Mouse (Mus musculus): ENCODE measurements around the gene Gsn. TPM values are rescaled to one million over a fixed set of nuclear protein-coding genes. Genes with fewer than 3 reads are reported as not detected.

The Gsn gene
- polyA plus RNA-seq, 1 experiment from 2014 or later = 19.7 TPM

DNA sequence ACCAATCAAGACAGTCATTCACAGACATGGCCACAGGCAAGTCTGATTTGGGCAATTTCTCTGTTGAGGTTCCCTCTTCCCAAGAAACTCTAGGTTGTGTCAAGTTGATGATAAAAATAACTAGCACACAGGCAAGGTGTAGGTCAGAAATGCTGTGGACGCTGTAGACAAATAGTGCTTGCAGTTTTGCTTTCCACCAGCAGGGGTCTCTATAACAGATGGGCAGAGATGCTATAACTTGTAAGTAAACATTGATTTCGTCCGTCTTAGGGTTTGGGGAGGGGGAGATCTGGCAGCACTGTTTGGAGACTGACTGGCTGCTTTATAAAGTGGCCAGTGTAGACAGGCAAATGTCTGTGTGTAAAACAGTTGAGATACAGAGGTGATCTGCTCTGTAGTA is 35.7 kb downstream of the Gsn start:
- Histone ChIP-seq H3K4me3 (no peak overlapping the region), H3K27ac (no peak overlapping the region), H3K27me3 (ENCODE audit: low read depth, poor library complexity, severe bottlenecking) (peaks cover 14% of the 10 kb centered on the region; the same call in 1 of the 2 replicates), H3K4me1 (no peaks in the 10 kb centered on the region), H3K36me3 (no peaks in the 10 kb centered on the region), H3K9me3 (replicated peaks) (no peaks in the 10 kb centered on the region)
- 24% methylated on average over 3 of the region's 3 CpGs for WGBS
- DNase-seq (ENCODE audit: low spot score) = peak; percentile 65

DNA sequence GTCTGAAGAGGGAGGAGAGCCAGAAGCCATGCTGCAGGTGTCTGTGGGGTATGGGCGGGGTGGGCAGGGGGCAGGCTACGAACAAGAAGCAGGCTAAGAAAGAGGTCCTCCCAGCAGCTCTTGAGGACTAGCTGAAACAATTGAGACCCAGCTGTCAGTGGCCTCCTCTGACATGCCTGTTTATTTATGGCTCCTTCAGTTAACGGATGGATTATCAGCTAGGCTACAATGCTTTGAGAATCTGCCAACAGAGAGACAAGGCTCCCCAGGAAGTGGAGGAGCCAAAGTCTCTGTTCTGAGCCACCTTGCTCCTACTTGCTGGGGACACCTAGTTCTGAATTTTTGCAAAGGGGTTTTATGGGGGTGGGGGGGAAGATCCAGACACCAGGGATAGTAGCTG is 36.5 kb downstream of the Gsn start:
- H3K36me3 ChIP-seq = no peaks in the 10 kb centered on the region
- WGBS = 73% methylated on average over 3 of the region's 3 CpGs

DNA sequence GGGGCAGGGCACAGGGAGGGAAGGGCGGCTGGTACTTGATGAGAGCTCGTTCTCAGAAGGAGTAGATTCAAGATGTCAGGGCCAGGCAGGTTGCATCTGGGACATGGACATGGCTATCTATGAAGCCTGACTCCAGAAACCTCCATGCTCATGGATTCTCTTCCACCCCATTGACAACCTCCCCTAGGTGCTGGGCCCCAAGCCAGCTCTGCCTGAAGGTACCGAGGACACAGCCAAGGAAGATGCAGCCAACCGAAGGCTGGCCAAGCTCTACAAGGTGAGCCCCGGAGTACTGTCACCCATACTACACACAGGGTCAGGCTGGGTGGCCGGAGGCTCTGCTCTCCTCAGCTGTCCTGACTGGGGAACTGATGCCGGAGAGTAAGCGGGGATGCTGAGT is 37.1 kb downstream of the Gsn start:
- peaks cover 18% of the 10 kb centered on the region; the same call in 1 of the 2 replicates for H3K27me3 ChIP-seq (ENCODE audit: low read depth, poor library complexity, severe bottlenecking)

More for the DNA sequence above, 36.5 kb downstream of the Gsn start:
- Histone ChIP-seq H3K27ac (no peak overlapping the region), H3K27me3 (ENCODE audit: low read depth, poor library complexity, severe bottlenecking) (peaks cover 18% of the 10 kb centered on the region; the same call in 1 of the 2 replicates), H3K4me3 (no peak overlapping the region), H3K9me3 (replicated peaks) (no peaks in the 10 kb centered on the region), H3K4me1 (no peaks in the 10 kb centered on the region)
- no peak for DNase-seq (ENCODE audit: low spot score)

DNA sequence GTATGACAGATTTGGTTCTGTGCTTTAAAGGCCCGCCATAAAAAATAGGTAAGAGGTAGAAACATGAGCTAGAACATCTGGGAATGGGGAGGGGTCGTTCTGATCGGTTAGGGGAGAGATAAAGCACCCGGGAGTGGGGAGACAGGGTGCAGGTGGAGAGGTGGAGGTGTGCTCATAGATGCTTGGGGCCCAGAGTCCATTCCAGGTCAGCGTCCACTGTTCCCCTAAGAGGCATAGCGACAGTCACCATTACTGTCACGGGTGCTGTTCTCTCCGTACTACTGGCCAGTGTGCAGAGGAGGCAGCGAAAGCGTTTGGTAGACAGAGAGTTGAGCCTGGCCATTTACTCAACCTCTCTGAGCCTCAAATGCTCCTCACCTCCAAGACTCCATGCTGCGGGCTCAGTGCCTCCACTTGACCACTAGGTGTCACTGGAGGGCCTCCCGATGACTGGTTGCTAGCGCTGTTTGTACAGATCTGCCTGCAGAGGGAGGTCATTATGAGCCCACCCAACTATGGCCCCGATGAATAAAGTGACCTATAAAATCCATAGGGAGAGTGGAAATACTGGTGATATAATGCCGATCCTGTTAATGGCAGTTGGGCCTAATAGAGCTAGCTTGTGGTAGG is 41.6 kb downstream of the Gsn start:
- Histone ChIP-seq H3K4me1 (0 out of 2 replicates have a peak, but pooled peaks cover 2% of the 10 kb centered on the region), H3K9me3 (replicated peaks) (no peaks in the 10 kb centered on the region), H3K27ac (no peak overlapping the region), H3K27me3 (ENCODE audit: low read depth, poor library complexity, severe bottlenecking) (peaks cover 18% of the 10 kb centered on the region; the same call in 1 of the 2 replicates), H3K4me3 (no peak overlapping the region), H3K36me3 (no peaks in the 10 kb centered on the region)
- DNase-seq (ENCODE audit: low spot score) = peak; percentile 81
- 27% methylated on average over 15 of the region's 15 CpGs for whole genome bisulfite sequencing

More for the DNA sequence above, 37.1 kb downstream of the Gsn start:
- no peaks in the 10 kb centered on the region for H3K36me3 ChIP-seq
- no peaks in the 10 kb centered on the region for H3K4me1 ChIP-seq
- no peaks in the 10 kb centered on the region for H3K9me3 ChIP-seq (replicated peaks)
- no peak for DNase-seq (ENCODE audit: low spot score)
- no peak overlapping the region for H3K4me3 ChIP-seq
- no peak overlapping the region for H3K27ac ChIP-seq
- 84% methylated on average over 8 of the region's 8 CpGs for WGBS

DNA sequence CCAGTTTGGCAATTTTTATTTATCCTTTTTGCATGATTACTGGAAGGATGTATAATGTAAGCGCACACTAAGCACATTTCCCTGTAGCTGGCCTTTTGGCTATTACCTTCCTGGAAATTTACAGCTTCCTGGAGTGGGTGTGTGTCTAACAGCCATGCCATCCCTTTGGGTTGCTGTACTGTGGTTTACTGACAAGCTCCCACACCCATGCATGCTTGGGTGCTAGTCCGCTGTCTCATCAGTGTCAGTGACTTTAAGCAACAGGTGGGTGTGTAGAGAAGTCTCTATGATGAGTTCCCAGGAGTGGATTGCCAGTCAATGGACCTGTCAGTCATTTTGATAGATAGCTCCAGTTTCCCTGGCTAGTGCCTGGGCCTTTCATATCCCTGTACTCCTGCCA is 43.3 kb downstream of the Gsn start:
- H3K36me3 ChIP-seq = no peaks in the 10 kb centered on the region
- H3K4me3 ChIP-seq = no peak overlapping the region
- H3K9me3 ChIP-seq (replicated peaks) = no peaks in the 10 kb centered on the region
- peaks cover 15% of the 10 kb centered on the region; the same call in 1 of the 2 replicates for H3K27me3 ChIP-seq (ENCODE audit: low read depth, poor library complexity, severe bottlenecking)
- H3K27ac ChIP-seq = no peak overlapping the region
- 0 out of 2 replicates have a peak, but pooled peaks cover 2% of the 10 kb centered on the region for H3K4me1 ChIP-seq
- no peak for DNase-seq (ENCODE audit: low spot score)
- 94% methylated on average over 2 of the region's 2 CpGs for WGBS

DNA sequence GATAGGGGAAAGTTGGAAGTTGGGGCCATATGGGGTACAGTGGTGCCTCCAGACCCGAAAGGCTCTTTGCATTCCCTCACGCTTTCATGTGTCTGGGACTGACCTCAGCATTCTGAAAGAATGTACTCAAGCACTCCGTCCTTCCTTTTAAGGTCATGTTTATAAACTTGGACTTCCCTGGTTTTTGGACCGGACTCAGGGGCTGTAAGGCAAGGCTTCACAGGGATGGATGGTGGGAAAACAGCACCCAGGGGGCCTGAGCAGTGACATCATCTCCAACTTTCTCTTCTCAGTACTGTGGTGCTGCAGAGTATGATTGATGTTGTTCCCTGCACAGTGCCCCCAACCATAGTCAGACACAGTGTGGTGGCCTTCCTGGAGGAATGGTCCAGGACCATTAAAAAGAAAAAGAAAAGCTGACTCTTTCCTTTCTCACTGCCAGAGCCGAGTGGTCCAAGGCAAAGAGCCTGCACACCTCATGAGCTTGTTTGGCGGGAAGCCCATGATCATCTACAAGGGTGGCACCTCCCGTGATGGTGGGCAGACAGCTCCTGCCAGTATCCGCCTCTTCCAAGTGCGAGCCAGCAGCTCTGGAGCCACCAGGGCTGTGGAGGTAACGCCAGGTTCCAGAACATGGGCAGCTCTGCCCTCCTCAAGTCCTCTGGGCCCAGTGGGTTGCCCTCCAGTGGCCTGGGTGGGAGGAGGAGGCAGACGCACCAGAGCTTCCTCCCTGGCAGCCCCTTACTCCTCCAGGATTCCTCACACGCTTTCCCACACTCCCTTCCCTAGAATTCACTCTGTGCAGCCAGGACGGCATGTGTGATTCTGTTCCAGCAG is 46.1 kb downstream of the Gsn start:
- no peaks in the 10 kb centered on the region for H3K9me3 ChIP-seq (replicated peaks)
- H3K27ac ChIP-seq = no peak overlapping the region
- H3K4me3 ChIP-seq = no peak overlapping the region
- DNase-seq (ENCODE audit: low spot score) = no peak
- H3K36me3 ChIP-seq = no peaks in the 10 kb centered on the region
- 0 out of 2 replicates have a peak, but pooled peaks cover 2% of the 10 kb centered on the region for H3K4me1 ChIP-seq
- H3K27me3 ChIP-seq (ENCODE audit: low read depth, poor library complexity, severe bottlenecking) = peaks cover 3% of the 10 kb centered on the region; the same call in 1 of the 2 replicates
- 82% methylated on average over 13 of the region's 13 CpGs for WGBS

DNA sequence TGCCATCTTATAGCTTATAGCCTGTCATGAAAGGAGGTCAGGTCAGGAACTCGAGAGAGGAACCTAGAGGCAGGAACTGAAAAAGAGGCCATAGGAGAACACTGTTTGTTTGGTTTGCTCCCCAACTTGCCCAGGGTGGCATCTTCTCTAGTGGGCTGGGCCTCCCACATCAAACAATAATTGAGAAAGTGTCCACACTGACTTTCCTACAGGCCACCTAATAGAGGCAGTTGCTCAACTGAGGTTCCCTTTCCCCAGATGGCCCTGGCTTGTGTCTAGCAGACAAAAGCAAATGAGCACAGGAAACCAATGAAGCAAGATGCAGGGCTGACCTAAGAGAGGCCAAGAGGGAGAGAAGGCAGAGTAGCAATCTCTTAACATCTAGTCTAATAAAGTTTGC is 52.0 kb downstream of the Gsn start:
- no peaks in the 10 kb centered on the region for H3K4me1 ChIP-seq
- H3K36me3 ChIP-seq = no peaks in the 10 kb centered on the region
- H3K4me3 ChIP-seq = no peak overlapping the region
- DNase-seq (ENCODE audit: low spot score) = no peak
- no peaks in the 10 kb centered on the region for H3K27me3 ChIP-seq (ENCODE audit: low read depth, poor library complexity, severe bottlenecking)
- 71% methylated on average over 1 of the region's 1 CpGs for WGBS
- H3K27ac ChIP-seq = no peak overlapping the region
- H3K9me3 ChIP-seq (replicated peaks) = no peaks in the 10 kb centered on the region

DNA sequence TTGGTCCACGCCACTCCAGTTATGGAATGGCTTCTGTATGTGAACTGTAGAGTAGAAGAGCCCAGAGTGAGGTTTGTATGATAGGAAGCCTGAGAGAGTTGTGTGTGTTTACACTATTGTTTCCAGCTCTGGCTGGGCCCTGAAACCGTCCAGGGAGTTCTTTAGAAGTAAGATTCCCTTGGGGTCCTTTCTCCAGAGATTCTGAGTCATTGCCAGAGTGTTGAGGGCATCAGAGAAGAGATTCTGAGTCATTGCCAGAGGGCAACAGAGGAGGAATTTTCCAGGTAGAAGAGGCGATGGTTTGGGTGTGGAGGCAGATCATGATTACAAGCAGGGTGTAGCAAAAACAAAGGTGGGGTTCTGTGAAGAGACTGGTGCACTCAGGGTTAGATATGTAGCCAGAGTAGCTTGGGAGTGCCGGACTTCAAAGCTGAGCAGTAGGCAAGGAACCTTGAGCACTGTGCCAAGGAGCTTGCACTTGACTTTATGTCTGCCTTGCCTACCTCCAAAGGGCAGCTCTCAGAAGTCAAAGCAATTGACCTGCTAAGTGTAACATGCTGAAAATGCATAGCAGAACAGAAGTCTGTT is 53.8 kb downstream of the Gsn start:
- no peaks in the 10 kb centered on the region for H3K36me3 ChIP-seq
- no peaks in the 10 kb centered on the region for H3K9me3 ChIP-seq (replicated peaks)
- no peak for DNase-seq (ENCODE audit: low spot score)
- H3K4me1 ChIP-seq = peaks cover 12% of the 10 kb centered on the region
- H3K27me3 ChIP-seq (ENCODE audit: low read depth, poor library complexity, severe bottlenecking) = no peaks in the 10 kb centered on the region
- 89% methylated on average over 4 of the region's 4 CpGs for WGBS
- no peak overlapping the region for H3K27ac ChIP-seq
- H3K4me3 ChIP-seq = no peak overlapping the region

DNA sequence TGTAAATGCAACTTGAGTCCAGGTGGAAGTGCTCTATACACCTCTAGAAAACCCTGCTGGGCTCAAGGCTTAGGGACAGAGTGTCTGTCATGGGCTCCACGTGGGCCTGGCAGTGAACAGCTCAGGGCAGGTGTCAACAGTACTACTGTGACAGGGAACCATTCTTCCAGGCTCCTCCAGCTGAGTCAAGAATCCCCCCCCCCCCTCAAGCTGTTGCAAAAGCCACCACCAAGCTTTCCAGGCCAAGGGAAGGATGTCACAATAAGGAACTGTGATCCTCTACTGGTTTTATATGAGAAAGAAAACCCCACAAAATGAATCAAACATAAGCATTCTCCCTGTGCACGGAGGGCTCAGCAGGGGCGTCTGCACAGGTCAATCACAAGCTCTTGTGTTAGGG is 58.1 kb downstream of the Gsn start:
- no peak for DNase-seq (ENCODE audit: low spot score)
- Histone ChIP-seq H3K4me1 (peaks cover 15% of the 10 kb centered on the region), H3K36me3 (no peaks in the 10 kb centered on the region), H3K4me3 (no peak overlapping the region), H3K27me3 (ENCODE audit: low read depth, poor library complexity, severe bottlenecking) (no peaks in the 10 kb centered on the region), H3K27ac (0 out of 2 replicates have a peak overlapping the region, but pooled peaks have one; percentile 4), H3K9me3 (replicated peaks) (no peaks in the 10 kb centered on the region)
- 60% methylated on average over 3 of the region's 3 CpGs for WGBS

DNA sequence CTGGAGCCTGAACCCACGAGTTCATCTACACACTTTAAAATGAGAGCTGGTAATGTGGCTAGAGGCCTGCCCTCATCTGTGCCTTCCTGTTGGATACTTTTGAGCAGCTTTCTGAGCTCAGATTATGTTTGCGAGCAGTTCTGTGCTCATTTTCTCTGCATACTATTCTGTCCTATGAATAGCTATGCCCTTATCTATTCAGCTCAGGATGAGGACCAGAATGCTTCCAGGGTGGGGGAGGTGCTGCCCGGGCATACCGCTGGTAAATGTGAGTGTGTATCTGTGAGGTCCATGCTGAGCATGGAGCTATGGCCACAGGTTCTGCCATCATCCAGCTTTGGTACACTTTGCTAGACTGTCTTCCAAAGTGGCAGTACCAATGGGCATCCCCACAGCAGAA is 61.4 kb downstream of the Gsn start:
- H3K9me3 ChIP-seq (replicated peaks) = no peaks in the 10 kb centered on the region
- peaks cover 20% of the 10 kb centered on the region for H3K4me1 ChIP-seq
- H3K4me3 ChIP-seq = no peak overlapping the region
- 85% methylated on average over 4 of the region's 4 CpGs for WGBS
- no peaks in the 10 kb centered on the region for H3K27me3 ChIP-seq (ENCODE audit: low read depth, poor library complexity, severe bottlenecking)
- H3K27ac ChIP-seq = no peak overlapping the region
- H3K36me3 ChIP-seq = no peaks in the 10 kb centered on the region
- DNase-seq (ENCODE audit: low spot score) = no peak

DNA sequence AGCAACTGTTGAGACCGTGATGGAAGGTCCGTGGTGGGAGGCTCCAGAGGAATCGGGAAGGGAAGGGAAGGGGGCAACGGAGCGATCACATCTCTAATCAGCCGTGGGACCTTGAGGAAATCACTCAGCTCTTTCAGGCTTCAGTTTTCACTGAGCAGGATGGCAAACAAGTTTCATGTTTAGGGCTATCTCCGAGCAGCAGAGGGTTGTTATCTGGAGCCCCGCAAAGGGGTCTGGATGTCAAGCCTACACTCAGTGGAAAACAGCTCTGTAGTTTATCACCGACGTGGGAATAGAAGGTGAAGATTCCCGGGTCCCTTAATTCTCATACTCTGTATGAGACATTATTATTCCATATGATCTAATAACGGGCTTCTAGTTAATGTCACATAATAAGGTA is 62.2 kb downstream of the Gsn start:
- no peaks in the 10 kb centered on the region for H3K36me3 ChIP-seq
- no peaks in the 10 kb centered on the region for H3K27me3 ChIP-seq (ENCODE audit: low read depth, poor library complexity, severe bottlenecking)
- DNase-seq (ENCODE audit: low spot score) = no peak
- no peak overlapping the region for H3K4me3 ChIP-seq
- 88% methylated on average over 12 of the region's 12 CpGs for WGBS
- no peak overlapping the region for H3K27ac ChIP-seq
- H3K4me1 ChIP-seq = peaks cover 20% of the 10 kb centered on the region
- no peaks in the 10 kb centered on the region for H3K9me3 ChIP-seq (replicated peaks)

DNA sequence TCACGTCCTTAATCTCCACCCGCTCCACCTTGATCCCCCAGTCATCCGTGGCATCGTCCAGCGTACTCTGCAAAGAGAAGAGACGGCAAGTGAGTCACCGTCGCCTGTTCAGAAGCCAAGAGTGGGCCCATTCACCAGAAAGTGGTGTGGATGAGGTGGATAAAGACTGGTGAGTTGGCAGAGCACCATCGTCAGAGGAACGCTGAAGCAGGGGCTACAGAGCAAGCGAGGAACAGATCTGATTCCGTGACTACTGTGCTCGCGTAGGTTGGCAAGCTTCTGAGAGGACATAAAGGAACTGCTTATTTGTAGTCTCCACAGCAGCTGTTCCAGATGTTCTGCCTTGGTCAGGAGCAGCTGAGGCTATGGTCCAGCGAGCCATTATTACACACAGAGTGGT is 64.2 kb downstream of the Gsn start:
- Histone ChIP-seq H3K27ac (no peak overlapping the region), H3K9me3 (replicated peaks) (no peaks in the 10 kb centered on the region), H3K4me3 (no peak overlapping the region), H3K27me3 (ENCODE audit: low read depth, poor library complexity, severe bottlenecking) (no peaks in the 10 kb centered on the region), H3K4me1 (peaks cover 6% of the 10 kb centered on the region; the same call in 1 of the 2 replicates), H3K36me3 (no peaks in the 10 kb centered on the region)
- DNase-seq (ENCODE audit: low spot score) = no peak
- WGBS = 92% methylated on average over 15 of the region's 15 CpGs
